Comparison of ENCODE assay signal across 22 mouse cellular contexts in genomic region chr5:53865146-53865545, GRCm38 (mm10). TPM values are rescaled to one million over a fixed set of nuclear protein-coding genes. Genes with fewer than 3 reads are reported as not detected.
DNase-seq lines count a peak whose midpoint lies in the region; ATAC-seq and TF ChIP-seq lines count a peak whose summit lies in the region.
"Had no signal": no experiment of that assay in that cellular context is flagged by ENCODE, and none has a peak within 500 bp of the region (broad histone marks: within the 10 kb centered on the region; RNA-seq: fewer than 3 reads in every experiment).

No protein-coding gene starts in this region.

- no peak for DNase-seq in gastrocnemius, adult 2 months
- DNase-seq in gastrocnemius, postnatal 25 days, result no peak
- peak; percentile 83 for DNase-seq in heart, adult 11 months
- no peak for DNase-seq in heart, postnatal 14 days
- DNase-seq in midbrain, embryonic 11.5 days (ENCODE audit: low spot score, missing footprints), result peak; percentile 51
- no peak for DNase-seq in midbrain, postnatal 0 days (ENCODE audit: low spot score)
- DNase-seq: adrenal gland, adult 2 months; adrenal gland, adult 8-10 months; adrenal gland, postnatal 10 days; adrenal gland, postnatal 14 days; adrenal gland, postnatal 25 days; adrenal gland, postnatal 36 days; B cell, adult 2 months; cerebellum, adult 11 months; cerebellum, adult 11-12 months; cerebellum, adult 18-20 months had no signal

- 79% methylated on average over 5 of the region's 5 CpGs for WGBS in midbrain, embryonic 11.5 days
- 81% methylated on average over 5 of the region's 5 CpGs for WGBS in midbrain, postnatal 0 days

- H3K4me2 ChIP-seq in midbrain, embryonic 11.5 days, result no peak overlapping the region
- no peak overlapping the region for H3K4me2 ChIP-seq in midbrain, postnatal 0 days (ENCODE audit: low read depth, low read length, poor library complexity, severe bottlenecking)

- no peak overlapping the region for H3K9ac ChIP-seq in midbrain, embryonic 11.5 days (ENCODE audit: low read length)
- no peak overlapping the region for H3K9ac ChIP-seq in midbrain, postnatal 0 days (replicated peaks; ENCODE audit: low read length, poor library complexity, severe bottlenecking)

- H3K27ac ChIP-seq in gastrocnemius, adult 2 months, result peak overlapping the region; percentile 88
- H3K27ac ChIP-seq in midbrain, embryonic 11.5 days (ENCODE audit: low read depth, low read length), result no peak overlapping the region
- H3K27ac ChIP-seq in midbrain, postnatal 0 days (ENCODE audit: low read depth, low read length), result no peak overlapping the region

- H3K36me3 ChIP-seq in midbrain, embryonic 11.5 days (ENCODE audit: control insufficient read depth, insufficient read depth, low read length), result no peaks in the 10 kb centered on the region
- peaks cover 7% of the 10 kb centered on the region for H3K36me3 ChIP-seq in midbrain, postnatal 0 days (ENCODE audit: insufficient read depth, low read length)
- H3K36me3 ChIP-seq: G1E had no signal

- H3K4me1 ChIP-seq in midbrain, embryonic 11.5 days (ENCODE audit: control insufficient read depth, insufficient read depth, low read length), result no peaks in the 10 kb centered on the region
- no peaks in the 10 kb centered on the region for H3K4me1 ChIP-seq in midbrain, postnatal 0 days (ENCODE audit: insufficient read depth, low read length)

- no peak for TF ChIP-seq CTCF in gastrocnemius, adult 2 months (IDR thresholded peaks at IDR 0.05)
- TF ChIP-seq CTCF in midbrain, postnatal 0 days (IDR thresholded peaks at IDR 0.05), result no peak

- ATAC-seq in midbrain, embryonic 11.5 days (ENCODE audit: low FRiP score), result no peak
- no peak for ATAC-seq in midbrain, postnatal 0 days (ENCODE audit: low FRiP score)
- ATAC-seq: activated CD4-positive, CD25-positive, alpha-beta regulatory T cell, adult 4 months; CD4-positive, CD25-positive, alpha-beta regulatory T cell, adult 4 months; Patski had no signal

- H3K4me3 ChIP-seq in gastrocnemius, adult 2 months, result no peak overlapping the region
- no peak overlapping the region for H3K4me3 ChIP-seq in midbrain, embryonic 11.5 days (ENCODE audit: low read depth, low read length)
- no peak overlapping the region for H3K4me3 ChIP-seq in midbrain, postnatal 0 days (ENCODE audit: low read depth, low read length)

- no peaks in the 10 kb centered on the region for H3K27me3 ChIP-seq in midbrain, embryonic 11.5 days (ENCODE audit: control insufficient read depth, insufficient read depth, low read length)
- H3K27me3 ChIP-seq in midbrain, postnatal 0 days (ENCODE audit: insufficient read depth, low read length), result no peaks in the 10 kb centered on the region
- H3K27me3 ChIP-seq: CH12.LX, Patski had no signal

- no peaks in the 10 kb centered on the region for H3K9me3 ChIP-seq in midbrain, embryonic 11.5 days (ENCODE audit: control insufficient read depth, low read length)
- H3K9me3 ChIP-seq in midbrain, postnatal 0 days (ENCODE audit: low read length), result no peaks in the 10 kb centered on the region
- H3K9me3 ChIP-seq: G1E had no signal

- intact Hi-C loops in gastrocnemius, adult 2 months (cut with DNase I), result no loop called here
- intact Hi-C loops in heart, postnatal 14 days (cut with DNase I), result no loop called here

RNA-seq across cellular contexts. Expression of gene Tbc1d19, which starts 55.7 kb away (rescaled TPM):
- 10 to 100 TPM; 18.2 to 33.6 TPM for total RNA-seq in gastrocnemius, adult 2 months (2021)
- 10 to 100 TPM; 21.4 to 21.9 TPM for total RNA-seq in gastrocnemius, postnatal 25 days (2021)
- total RNA-seq in heart, postnatal 14 days (2021), result 10 to 100 TPM; 18.1 to 18.2 TPM
- 64.3 and 68.1 TPM in 2 replicates for polyA plus RNA-seq in midbrain, embryonic 11.5 days (2014; fragmentation: Nextera tagmentation; extraction: Ambion mirVana)
- total RNA-seq in midbrain, postnatal 0 days (2014; rRNA removed), result 50.6 and 55.4 TPM in 2 replicates
- polyA plus RNA-seq in midbrain, postnatal 0 days (2015; fragmentation: Nextera tagmentation; extraction: Ambion mirVana), result 44.0 and 47.2 TPM in 2 replicates
- total RNA-seq: MEL had no signal

Comparison
In these comparisons a context has a peak if more than half of its experiments do, and no peak if none do; other contexts are left out.
1. DNase-seq: peak in heart, adult 11 months (single experiment) and midbrain, embryonic 11.5 days (single experiment); none in gastrocnemius, adult 2 months (single experiment), gastrocnemius, postnatal 25 days (single experiment), heart, postnatal 14 days (0 of 2) and midbrain, postnatal 0 days (single experiment).